27 mouse cellular contexts compared by ENCODE assay signal in the genomic region with DNA sequence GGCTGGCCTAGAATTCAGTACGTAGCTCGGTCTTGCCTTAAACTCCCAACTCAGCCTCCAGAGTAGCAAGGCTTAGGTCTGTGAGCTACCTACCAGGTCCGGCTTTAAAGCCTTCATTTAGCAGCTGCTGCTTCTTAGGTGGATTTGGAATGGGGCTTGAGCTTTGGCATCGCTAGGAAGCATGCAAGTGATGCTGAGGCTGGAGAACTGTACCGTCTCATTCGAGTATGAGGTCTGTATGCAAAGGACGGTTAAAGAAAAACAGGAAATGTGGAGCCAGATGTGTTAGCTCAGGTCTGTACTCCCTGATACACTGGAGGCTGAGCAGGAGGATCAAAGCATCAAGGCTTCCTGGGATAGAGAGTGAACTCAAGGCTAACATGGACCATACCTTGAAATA. TPM values are rescaled to one million over a fixed set of nuclear protein-coding genes. Genes with fewer than 3 reads are reported as not detected.
"Had no signal": no experiment of that assay in that cellular context is flagged by ENCODE, and none has a peak within 500 bp of the region (broad histone marks: within the 10 kb centered on the region; RNA-seq: fewer than 3 reads in every experiment).

No protein-coding gene starts in this region.

- H3K36me3 ChIP-seq: heart, embryonic 13.5 days; heart, embryonic 15.5 days; hindbrain, embryonic 13.5 days; hindbrain, embryonic 15.5 days; intestine, embryonic 15.5 days; kidney, embryonic 15.5 days; limb, embryonic 10.5 days; limb, embryonic 12.5 days had no signal

- DNase-seq: gastrocnemius, adult 2 months; gastrocnemius, postnatal 10 days; gastrocnemius, postnatal 25 days; heart, adult 11 months; heart, adult 2 months; heart, postnatal 14 days; heart, postnatal 36 days; kidney, adult 18-20 months; kidney, adult 9 months; kidney, postnatal 14 days; kidney, postnatal 36 days; layer of hippocampus, adult 9-11 months; layer of hippocampus, postnatal 36 days had no signal

- H3K27me3 ChIP-seq: heart, embryonic 13.5 days; heart, embryonic 15.5 days; hindbrain, embryonic 13.5 days; hindbrain, embryonic 15.5 days; intestine, embryonic 15.5 days; kidney, embryonic 15.5 days; limb, embryonic 12.5 days had no signal

- H3K9ac ChIP-seq: heart, embryonic 13.5 days; heart, embryonic 15.5 days; hindbrain, embryonic 13.5 days; hindbrain, embryonic 15.5 days; intestine, embryonic 15.5 days; kidney, embryonic 15.5 days; limb, embryonic 12.5 days had no signal

- H3K27ac ChIP-seq: gastrocnemius, adult 2 months; heart, adult 2 months; heart, embryonic 13.5 days; heart, embryonic 15.5 days; hindbrain, embryonic 13.5 days; hindbrain, embryonic 15.5 days; hindbrain, postnatal 0 days; intestine, embryonic 15.5 days; kidney, embryonic 15.5 days; kidney, postnatal 0 days; limb, embryonic 10.5 days; limb, embryonic 12.5 days had no signal

- ATAC-seq: hindbrain, postnatal 0 days; inflammation-experienced regulatory T-cells, adult 6 months; intestine, embryonic 15.5 days; intestine, postnatal 0 days had no signal

- H3K4me3 ChIP-seq: gastrocnemius, adult 2 months; heart, adult 2 months; heart, embryonic 13.5 days; heart, embryonic 15.5 days; hindbrain, embryonic 13.5 days; hindbrain, embryonic 15.5 days; intestine, embryonic 15.5 days; kidney, embryonic 15.5 days; limb, embryonic 10.5 days; limb, embryonic 12.5 days had no signal

- H3K4me1 ChIP-seq: heart, embryonic 15.5 days; hindbrain, embryonic 13.5 days; hindbrain, embryonic 15.5 days; intestine, embryonic 15.5 days; kidney, embryonic 15.5 days; limb, embryonic 12.5 days had no signal

- H3K9me3 ChIP-seq: heart, embryonic 13.5 days; heart, embryonic 15.5 days; hindbrain, embryonic 13.5 days; hindbrain, embryonic 15.5 days; intestine, embryonic 15.5 days; kidney, embryonic 15.5 days; limb, embryonic 10.5 days; limb, embryonic 12.5 days had no signal

- H3K4me2 ChIP-seq: heart, embryonic 11.5 days; heart, embryonic 13.5 days; heart, embryonic 15.5 days; hindbrain, embryonic 13.5 days; hindbrain, embryonic 15.5 days; intestine, embryonic 15.5 days; kidney, embryonic 15.5 days; limb, embryonic 12.5 days had no signal

RNA-seq across cellular contexts. Expression of a gene that starts 6.8 kb away (rescaled TPM):
- total RNA-seq: hematopoietic stem cell, adult 5-6 weeks had no signal

RNA-seq across cellular contexts. Expression of a gene that starts 29.2 kb away (rescaled TPM):
- total RNA-seq: hematopoietic stem cell, adult 5-6 weeks had no signal
